ENCODE assay signal across 8 mouse cellular contexts in the genomic region with DNA sequence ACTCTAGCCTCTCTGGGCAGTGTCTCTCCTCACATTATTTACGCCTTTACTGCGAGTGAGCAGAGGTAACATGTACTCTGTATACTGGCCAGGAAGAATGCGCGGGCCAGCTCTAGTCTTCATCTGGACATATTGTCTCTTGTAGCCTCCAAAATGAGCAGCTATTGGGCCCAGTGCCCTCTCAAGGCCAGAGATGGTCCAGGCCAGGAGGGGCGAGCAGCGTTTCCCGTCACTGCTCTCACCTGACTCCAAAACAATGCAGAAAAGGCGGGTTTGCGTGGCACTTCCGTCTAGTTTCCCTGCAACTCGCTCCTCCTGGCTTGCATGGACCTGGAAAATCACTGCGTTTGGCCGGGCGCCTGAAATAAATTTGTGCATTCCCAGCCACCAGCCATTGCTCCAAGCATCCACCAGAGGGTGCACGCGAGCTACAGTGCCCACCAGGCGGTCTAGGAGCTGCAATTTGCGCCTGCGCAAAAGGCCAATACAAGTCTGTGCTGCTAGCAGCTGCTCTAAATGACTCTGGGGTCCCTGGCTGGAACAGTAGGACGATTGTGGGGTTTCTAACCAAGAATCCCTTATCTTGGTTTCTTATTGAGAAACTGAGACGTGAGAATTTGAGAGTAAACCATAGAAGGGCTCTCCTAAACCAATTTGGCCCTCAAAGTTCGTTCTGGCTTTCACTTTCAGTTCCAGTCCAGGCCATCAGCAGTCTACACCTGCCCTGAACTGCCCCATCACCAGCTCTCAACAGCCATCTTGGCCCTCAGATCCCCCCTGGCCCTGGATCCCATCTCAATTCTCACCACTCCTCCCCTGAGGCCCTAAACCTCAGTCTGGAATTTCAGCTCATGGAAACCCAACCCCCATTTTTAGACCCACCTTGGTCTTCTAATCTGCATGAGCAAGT. TPM values are rescaled to one million over a fixed set of nuclear protein-coding genes. Genes with fewer than 3 reads are reported as not detected.
DNase-seq lines count a peak whose midpoint lies in the region; ATAC-seq lines count a peak whose summit lies in the region.

No protein-coding gene starts in this region.

- ATAC-seq in erythroid progenitor cell, adult 5-6 weeks (replicated peaks; ENCODE audit: low FRiP score, poor library complexity, severe bottlenecking): peak; percentile 96
- ATAC-seq in heart, embryonic 14.5 days (ENCODE audit: insufficient number of reproducible peaks, insufficient read depth, low FRiP score, low read depth): peak; percentile 76
- ATAC-seq in liver, embryonic 13.5 days (ENCODE audit: low read depth): peak; percentile 92
- peak; percentile 92 for ATAC-seq in stomach, embryonic 16.5 days (ENCODE audit: insufficient read depth, low FRiP score)

- peaks cover 5 to 8% of the 10 kb centered on the region in 2 experiments; a peak in 3 of 4 replicates for H3K4me1 ChIP-seq in heart, embryonic 14.5 days (ENCODE audit: control insufficient read depth in 2 of 2, insufficient read depth in 2 of 2, low read length in 2 of 2)
- peaks cover 2% of the 10 kb centered on the region; the same call in 1 of the 2 replicates for H3K4me1 ChIP-seq in liver, embryonic 13.5 days (replicated peaks)
- H3K4me1 ChIP-seq in stomach, embryonic 16.5 days (ENCODE audit: control insufficient read depth, insufficient read depth, low read length): peaks cover 7% of the 10 kb centered on the region; the same call in 1 of the 2 replicates

- WGBS in heart, embryonic 14.5 days: 20% methylated on average over 22 of the region's 22 CpGs
- WGBS in liver, embryonic 13.5 days (ENCODE audit: insufficient replicate concordance): 18% methylated on average over 22 of the region's 22 CpGs
- WGBS in stomach, embryonic 16.5 days: 15% methylated on average over 22 of the region's 22 CpGs

- peak overlapping the region in 1 of 2 experiments; percentile 10; a peak in 1 of 4 replicates for H3K4me3 ChIP-seq in heart, embryonic 14.5 days (ENCODE audit: control insufficient read depth in 1 of 2, insufficient read depth in 1 of 2, low read depth in 1 of 2, low read length in 2 of 2)
- peak overlapping the region; percentile 37 for H3K4me3 ChIP-seq in liver, embryonic 13.5 days (replicated peaks)
- H3K4me3 ChIP-seq in stomach, embryonic 16.5 days (replicated peaks; ENCODE audit: low read length): peak overlapping the region; percentile 20

- H3K4me2 ChIP-seq in heart, embryonic 14.5 days (ENCODE audit: low read length): peak overlapping the region; percentile 61
- peak overlapping the region; percentile 55 for H3K4me2 ChIP-seq in liver, embryonic 13.5 days
- peak overlapping the region; percentile 56 for H3K4me2 ChIP-seq in stomach, embryonic 16.5 days (ENCODE audit: low read depth, low read length)

- peak overlapping the region; percentile 66 for H3K9ac ChIP-seq in heart, embryonic 14.5 days (ENCODE audit: low read length)
- H3K9ac ChIP-seq in liver, embryonic 13.5 days: peak overlapping the region; percentile 54
- peak overlapping the region; percentile 63 for H3K9ac ChIP-seq in stomach, embryonic 16.5 days (ENCODE audit: low read length)

- DNase-seq in CD4-positive helper T cell, adult 2 months (ENCODE audit: low read depth, low spot score): peak; percentile 89
- DNase-seq in brain, embryonic 18.5 days (ENCODE audit: low read depth, low spot score): peak; percentile 49
- peak; percentile 97 for DNase-seq in kidney, postnatal 14 days
- peak; percentile 78 for DNase-seq in liver, embryonic 13.5 days
- peak; percentile 92 for DNase-seq in neural tube, embryonic 10.5 days (ENCODE audit: extremely low spot score, low spot score)

- 0 out of 4 replicates have a peak overlapping the region, but pooled peaks of 1 of the 2 experiments have one; percentile 48 for H3K27ac ChIP-seq in heart, embryonic 14.5 days (replicated peaks in 1 of 2; ENCODE audit: control insufficient read depth in 1 of 2, insufficient read depth in 1 of 2, low read depth in 2 of 2, low read length in 2 of 2)
- H3K27ac ChIP-seq in liver, embryonic 13.5 days: no peak overlapping the region
- no peak overlapping the region for H3K27ac ChIP-seq in stomach, embryonic 16.5 days (ENCODE audit: low read length)

- H3K27me3 ChIP-seq in heart, embryonic 14.5 days (ENCODE audit: control insufficient read depth, insufficient read depth, low read length): no peaks in the 10 kb centered on the region
- no peaks in the 10 kb centered on the region for H3K27me3 ChIP-seq in liver, embryonic 13.5 days
- no peaks in the 10 kb centered on the region for H3K27me3 ChIP-seq in stomach, embryonic 16.5 days (ENCODE audit: control insufficient read depth, insufficient read depth, low read length)

- H3K9me3 ChIP-seq in heart, embryonic 14.5 days (ENCODE audit: control insufficient read depth, low read length): no peaks in the 10 kb centered on the region
- no peaks in the 10 kb centered on the region for H3K9me3 ChIP-seq in liver, embryonic 13.5 days (replicated peaks)
- H3K9me3 ChIP-seq in stomach, embryonic 16.5 days (replicated peaks; ENCODE audit: control insufficient read depth, low read length): no peaks in the 10 kb centered on the region

- H3K36me3 ChIP-seq in heart, embryonic 14.5 days (ENCODE audit: control insufficient read depth, insufficient read depth, low read length): no peaks in the 10 kb centered on the region
- H3K36me3 ChIP-seq in liver, embryonic 13.5 days: no peaks in the 10 kb centered on the region
- H3K36me3 ChIP-seq in stomach, embryonic 16.5 days (ENCODE audit: control insufficient read depth, insufficient read depth, low read length): no peaks in the 10 kb centered on the region

RNA-seq across cellular contexts. Expression of a gene that starts 59.0 kb away (rescaled TPM):
- 3.2 and 10.1 TPM in 2 replicates for total RNA-seq in erythroid progenitor cell, adult 5-6 weeks (2015; ENCODE audit: low replicate concordance)
- total RNA-seq in erythroid progenitor cell, adult 5-6 weeks (2017; ENCODE audit: low replicate concordance): 4.4 and 5.1 TPM in 2 replicates
- 103 and 106 TPM in 2 replicates for polyA plus RNA-seq in heart, embryonic 14.5 days (2014; fragmentation: Nextera tagmentation; extraction: Ambion mirVana)
- polyA plus RNA-seq in liver, embryonic 13.5 days (2015; fragmentation: Nextera tagmentation; extraction: Ambion mirVana): 15.6 and 19.2 TPM in 2 replicates
- 105 and 111 TPM in 2 replicates for polyA plus RNA-seq in stomach, embryonic 16.5 days (2015; fragmentation: Nextera tagmentation; extraction: Ambion mirVana)
